Mouse (Mus musculus) brain, adult 2 months (tissue): ENCODE data around the gene Esrrg.

Experiments
- DNase-seq: peaks from one replicate; pipeline ENCODE4 v3.0.0; 2011; ENCODE audit warnings: low read depth, low spot score

Gene Esrrg

GRCm38 (mm10) chr1:188068833-188069232 lies 460.2 kb downstream of the Esrrg start:
- DNase-seq = no peak

- no peak for DNase-seq
These were observed 461.3 kb downstream of the Esrrg start for GRCm38 (mm10) chr1:188069849-188070248.

- peak; percentile 98 for DNase-seq
These were observed 469.1 kb downstream of the Esrrg start for GRCm38 (mm10) chr1:188077561-188078195.

- DNase-seq = no peak
These were observed 471.8 kb downstream of the Esrrg start for GRCm38 (mm10) chr1:188080261-188080875.

GRCm38 (mm10) chr1:188082665-188083640 lies 474.4 kb downstream of the Esrrg start:
- DNase-seq = peak; percentile 61

- no peak for DNase-seq
These were observed 476.7 kb downstream of the Esrrg start for GRCm38 (mm10) chr1:188085116-188085879.

- DNase-seq = peak; percentile 45
These were observed 485.1 kb downstream of the Esrrg start for GRCm38 (mm10) chr1:188093724-188094123.

- no peak for DNase-seq
These were observed 493.2 kb downstream of the Esrrg start for GRCm38 (mm10) chr1:188101832-188102231.

GRCm38 (mm10) chr1:188103179-188103578 lies 494.6 kb downstream of the Esrrg start:
- DNase-seq = no peak

- DNase-seq = peak; percentile 33
These were observed 496.9 kb downstream of the Esrrg start for GRCm38 (mm10) chr1:188105516-188105915.

GRCm38 (mm10) chr1:188107946-188108345 lies 499.4 kb downstream of the Esrrg start:
- DNase-seq = no peak

- DNase-seq = no peak
These were observed 503.0 kb downstream of the Esrrg start for GRCm38 (mm10) chr1:188111552-188111951.

- no peak for DNase-seq
These were observed 504.6 kb downstream of the Esrrg start for GRCm38 (mm10) chr1:188113240-188113639.

GRCm38 (mm10) chr1:188118125-188118524 lies 509.5 kb downstream of the Esrrg start:
- peak; percentile 56 for DNase-seq

- no peak for DNase-seq
These were observed 511.2 kb downstream of the Esrrg start for GRCm38 (mm10) chr1:188119806-188120205.

- no peak for DNase-seq
These were observed 517.0 kb downstream of the Esrrg start for GRCm38 (mm10) chr1:188125521-188126021.

- no peak for DNase-seq
These were observed 527.5 kb downstream of the Esrrg start for GRCm38 (mm10) chr1:188136126-188136525.

GRCm38 (mm10) chr1:188139473-188139872 lies 530.9 kb downstream of the Esrrg start:
- DNase-seq = no peak

- DNase-seq = no peak
These were observed 531.6 kb downstream of the Esrrg start for GRCm38 (mm10) chr1:188140221-188140620.

GRCm38 (mm10) chr1:188147381-188148156 lies 539.0 kb downstream of the Esrrg start:
- no peak for DNase-seq
